Comparison of ENCODE assay signal across 18 mouse cellular contexts in genomic region chr11:62075551-62075950, GRCm38 (mm10).
DNase-seq lines count a peak whose midpoint lies in the region.
"Had no signal": no experiment of that assay in that cellular context is flagged by ENCODE, and none has a peak within 500 bp of the region (broad histone marks: within the 10 kb centered on the region; RNA-seq: fewer than 3 reads in every experiment).

No protein-coding gene starts in this region.

- H3K9me3 ChIP-seq in heart, embryonic 10.5 days: no peaks in the 10 kb centered on the region
- H3K9me3 ChIP-seq: embryonic facial prominence, embryonic 10.5 days; embryonic facial prominence, embryonic 12.5 days; forebrain, embryonic 13.5 days; forebrain, embryonic 15.5 days had no signal

- intact Hi-C loops in heart, postnatal 36 days (cut with DNase I): no loop called here

- H3K27me3 ChIP-seq in heart, embryonic 10.5 days (ENCODE audit: insufficient read depth, poor library complexity, severe bottlenecking): no peaks in the 10 kb centered on the region
- H3K27me3 ChIP-seq: embryonic facial prominence, embryonic 12.5 days; forebrain, embryonic 13.5 days; forebrain, embryonic 15.5 days; Patski had no signal

- H3K79me2 ChIP-seq in macrophage (ENCODE audit: inconsistent target): peaks cover 16% of the 10 kb centered on the region

- H3K36me3 ChIP-seq in heart, embryonic 10.5 days: no peaks in the 10 kb centered on the region
- H3K36me3 ChIP-seq in macrophage (ENCODE audit: inconsistent target): peaks cover 3% of the 10 kb centered on the region; the same call in 1 of the 2 replicates
- H3K36me3 ChIP-seq: embryonic facial prominence, embryonic 10.5 days; embryonic facial prominence, embryonic 12.5 days; forebrain, embryonic 15.5 days had no signal

- no peak overlapping the region for H3K27ac ChIP-seq in heart, embryonic 10.5 days
- peak overlapping the region; percentile 24 for H3K27ac ChIP-seq in macrophage
- H3K27ac ChIP-seq: embryonic facial prominence, embryonic 10.5 days; forebrain, embryonic 13.5 days; forebrain, embryonic 15.5 days had no signal

- WGBS in heart, embryonic 10.5 days: 91% methylated on average over 5 of the region's 5 CpGs
- 87% methylated on average over 5 of the region's 5 CpGs for WGBS in macrophage (ENCODE audit: missing documents)

- DNase-seq in heart, embryonic 10.5 days (ENCODE audit: low spot score): peak; percentile 33
- DNase-seq in heart, postnatal 36 days: no peak
- DNase-seq in MN1 (ENCODE audit: low spot score): no peak
- no peak for DNase-seq in adrenal gland, postnatal 25 days
- DNase-seq: adrenal gland, adult 8-10 months; adrenal gland, postnatal 14 days; cerebellum, adult 11-12 months; cerebellum, adult 2 months; cerebellum, adult 9-10 months; cerebellum, postnatal 10 days; cerebellum, postnatal 25 days; forebrain, postnatal 0 days had no signal

- H3K4me1 ChIP-seq in heart, embryonic 10.5 days: peaks cover 3% of the 10 kb centered on the region; the same call in 1 of the 2 replicates
- H3K4me1 ChIP-seq: embryonic facial prominence, embryonic 12.5 days had no signal

- no peak overlapping the region for H3K4me3 ChIP-seq in heart, embryonic 10.5 days
- no peak overlapping the region for H3K4me3 ChIP-seq in macrophage (ENCODE audit: inconsistent target)
- H3K4me3 ChIP-seq: forebrain, embryonic 15.5 days had no signal
